Mouse (Mus musculus): ENCODE results near the gene Suv39h1.
"Not testable (repeated sequence)": the region's sequence is repeated elsewhere in the genome, so short reads cannot be mapped to it uniquely, and the experiment has no call there.

The Suv39h1 gene

GRCm38 (mm10) chrX:8074430-8075014 is at the start of gene Suv39h1:
TSS of gene Suv39h1 (minus strand) at chrX:8074760.
- DNase-seq (ENCODE audit: low spot score): peak; percentile 93

- DNase-seq (ENCODE audit: low spot score): no peak
These were observed 49.4 kb upstream of the Suv39h1 start for GRCm38 (mm10) chrX:8123821-8124470.

GRCm38 (mm10) chrX:8117264-8117663 is 42.7 kb upstream of the Suv39h1 start:
- DNase-seq (ENCODE audit: low spot score): no peak

GRCm38 (mm10) chrX:8115275-8115674 is 40.7 kb upstream of the Suv39h1 start:
- no peak for DNase-seq (ENCODE audit: low spot score)

GRCm38 (mm10) chrX:8105019-8105418 is 30.5 kb upstream of the Suv39h1 start:
- DNase-seq (ENCODE audit: low spot score): no peak

GRCm38 (mm10) chrX:8102213-8102668 is 27.7 kb upstream of the Suv39h1 start:
- DNase-seq (ENCODE audit: low spot score): no peak

GRCm38 (mm10) chrX:8101017-8101416 is 26.5 kb upstream of the Suv39h1 start:
- no peak for DNase-seq (ENCODE audit: low spot score)

- no peak for DNase-seq (ENCODE audit: low spot score)
These were observed 24.9 kb upstream of the Suv39h1 start for GRCm38 (mm10) chrX:8099435-8099834.

- DNase-seq (ENCODE audit: low spot score): peak; percentile 96
These were observed 22.3 kb upstream of the Suv39h1 start for GRCm38 (mm10) chrX:8096787-8097242.

GRCm38 (mm10) chrX:8096068-8096786 is 21.7 kb upstream of the Suv39h1 start:
- peak; percentile 72 for DNase-seq (ENCODE audit: low spot score)

- DNase-seq (ENCODE audit: low spot score): no peak
These were observed 21.0 kb upstream of the Suv39h1 start for GRCm38 (mm10) chrX:8095546-8095945.

- not testable (repeated sequence) for DNase-seq (ENCODE audit: low spot score)
These were observed 16.4 kb upstream of the Suv39h1 start for GRCm38 (mm10) chrX:8090954-8091347.

GRCm38 (mm10) chrX:8090346-8090953 is 15.9 kb upstream of the Suv39h1 start, which contains the start of gene Was:
TSS of gene Was (minus strand) at chrX:8090498.
- DNase-seq (ENCODE audit: low spot score): no peak

- no peak for DNase-seq (ENCODE audit: low spot score)
These were observed 15.2 kb upstream of the Suv39h1 start for GRCm38 (mm10) chrX:8089746-8090145.

- DNase-seq (ENCODE audit: low spot score): no peak
These were observed 11.1 kb upstream of the Suv39h1 start for GRCm38 (mm10) chrX:8085611-8086010.

GRCm38 (mm10) chrX:8084771-8085259 is 10.3 kb upstream of the Suv39h1 start:
- no peak for DNase-seq (ENCODE audit: low spot score)

GRCm38 (mm10) chrX:8075104-8075503 is 544 bp upstream of the Suv39h1 start:
- DNase-seq (ENCODE audit: low spot score): no peak

GRCm38 (mm10) chrX:8073881-8074429 is 605 bp downstream of the Suv39h1 start:
- DNase-seq (ENCODE audit: low spot score): peak; percentile 4

- no peak for DNase-seq (ENCODE audit: low spot score)
These were observed 5.4 kb downstream of the Suv39h1 start for GRCm38 (mm10) chrX:8069166-8069565.

GRCm38 (mm10) chrX:8051044-8051781 is 23.3 kb downstream of the Suv39h1 start:
- not testable (repeated sequence) for DNase-seq (ENCODE audit: low spot score)

- no peak for DNase-seq (ENCODE audit: low spot score)
These were observed 41.6 kb downstream of the Suv39h1 start for GRCm38 (mm10) chrX:8033009-8033408.

All from urinary bladder, postnatal 14 days (tissue).